8 mouse cellular contexts compared by ENCODE assay signal in the genomic region with DNA sequence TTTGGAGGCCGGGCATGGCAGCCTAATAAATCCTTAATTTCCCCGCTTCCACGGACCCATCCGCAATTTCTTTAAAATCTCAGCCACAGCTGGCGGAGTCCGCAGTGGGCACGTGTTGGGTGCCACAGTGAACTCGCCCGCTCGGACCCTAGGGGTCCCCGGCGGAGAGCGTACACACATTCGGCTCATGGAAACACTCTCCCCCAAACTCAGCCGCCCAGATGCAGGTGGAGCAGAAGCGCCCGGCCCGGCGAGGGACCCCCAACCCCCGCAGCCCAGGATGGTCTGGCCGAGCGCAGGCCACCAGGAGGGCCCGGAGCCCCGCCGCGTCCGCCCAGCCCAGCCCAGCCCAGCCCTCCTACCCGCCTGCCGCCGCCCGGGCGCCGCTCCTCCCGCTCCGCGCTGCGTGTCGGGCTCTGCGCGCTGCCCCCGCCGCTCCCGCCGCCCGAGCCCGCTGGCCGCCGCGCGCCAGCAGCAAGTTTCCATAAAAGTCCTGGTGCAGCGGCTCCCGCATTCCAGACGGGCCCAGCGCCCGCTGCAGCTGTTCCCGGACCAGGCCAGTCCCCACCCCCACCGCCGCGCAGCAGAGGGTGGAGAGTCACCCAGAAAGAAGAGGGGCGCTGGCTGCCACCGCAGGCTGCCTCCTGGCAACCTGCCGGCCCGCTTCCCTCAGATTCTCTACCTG. TPM values are rescaled to one million over a fixed set of nuclear protein-coding genes. Genes with fewer than 3 reads are reported as not detected.
DNase-seq lines count a peak whose midpoint lies in the region; ATAC-seq lines count a peak whose summit lies in the region.

No protein-coding gene starts in this region.

- peaks cover 42% of the 10 kb centered on the region for H3K4me1 ChIP-seq in forebrain, embryonic 10.5 days
- H3K4me1 ChIP-seq in heart, embryonic 15.5 days (replicated peaks): peaks cover 36% of the 10 kb centered on the region
- peaks cover 21% of the 10 kb centered on the region for H3K4me1 ChIP-seq in lung, embryonic 16.5 days (replicated peaks; ENCODE audit: control insufficient read depth, insufficient read depth, low read length)

- no peaks in the 10 kb centered on the region for H3K9me3 ChIP-seq in forebrain, embryonic 10.5 days
- no peaks in the 10 kb centered on the region for H3K9me3 ChIP-seq in heart, embryonic 15.5 days (replicated peaks)
- H3K9me3 ChIP-seq in lung, embryonic 16.5 days (ENCODE audit: control insufficient read depth, low read length): no peaks in the 10 kb centered on the region

- peak overlapping the region; percentile 90 for H3K9ac ChIP-seq in heart, embryonic 15.5 days
- peak overlapping the region; percentile 88 for H3K9ac ChIP-seq in lung, embryonic 16.5 days (ENCODE audit: low read length)

- peak overlapping the region; percentile 80 for H3K4me2 ChIP-seq in heart, embryonic 15.5 days
- H3K4me2 ChIP-seq in lung, embryonic 16.5 days (ENCODE audit: low read depth, low read length): peak overlapping the region; percentile 89

- peak; percentile 86 for ATAC-seq in heart, embryonic 15.5 days (replicated peaks; ENCODE audit: insufficient number of reproducible peaks, insufficient read depth, low FRiP score, low read depth)
- peak; percentile 91 for ATAC-seq in lung, embryonic 16.5 days (ENCODE audit: low read depth)
- ATAC-seq in erythroid progenitor cell, adult 5-6 weeks (replicated peaks; ENCODE audit: low FRiP score, poor library complexity, severe bottlenecking): no peak

- H3K36me3 ChIP-seq in forebrain, embryonic 10.5 days (replicated peaks): no peaks in the 10 kb centered on the region
- no peaks in the 10 kb centered on the region for H3K36me3 ChIP-seq in heart, embryonic 15.5 days
- H3K36me3 ChIP-seq in lung, embryonic 16.5 days (ENCODE audit: control insufficient read depth, insufficient read depth, low read length): no peaks in the 10 kb centered on the region

- whole genome bisulfite sequencing in forebrain, embryonic 10.5 days: 1% methylated on average over 63 of the region's 63 CpGs
- under 1% methylated on average over 43 of the region's 63 CpGs for WGBS in heart, embryonic 15.5 days
- 1% methylated on average over 62 of the region's 63 CpGs for WGBS in lung, embryonic 16.5 days

- peaks cover 75% of the 10 kb centered on the region for H3K27me3 ChIP-seq in forebrain, embryonic 10.5 days (ENCODE audit: poor library complexity, severe bottlenecking)
- H3K27me3 ChIP-seq in heart, embryonic 15.5 days: no peaks in the 10 kb centered on the region
- no peaks in the 10 kb centered on the region; the same call in 1 of the 2 replicates for H3K27me3 ChIP-seq in lung, embryonic 16.5 days (ENCODE audit: control insufficient read depth, insufficient read depth, low read depth, low read length)

- H3K27ac ChIP-seq in forebrain, embryonic 10.5 days: peak overlapping the region; percentile 86
- H3K27ac ChIP-seq in heart, embryonic 15.5 days: peak overlapping the region; percentile 99
- H3K27ac ChIP-seq in lung, embryonic 16.5 days (ENCODE audit: low read length): peak overlapping the region; percentile 96

- DNase-seq in thymus, postnatal 14 days: peak; percentile 11
- no peak for DNase-seq in thymus, postnatal 36 days
- DNase-seq in forebrain, embryonic 10.5 days (ENCODE audit: extremely low spot score, low spot score): peak; percentile 75
- DNase-seq in kidney, postnatal 10 days: peak; percentile 89
- DNase-seq in ovary, postnatal 14 days (ENCODE audit: low spot score): peak; percentile 59

- peak overlapping the region; percentile 73 for H3K4me3 ChIP-seq in forebrain, embryonic 10.5 days
- H3K4me3 ChIP-seq in heart, embryonic 15.5 days: peak overlapping the region; percentile 73
- H3K4me3 ChIP-seq in lung, embryonic 16.5 days (ENCODE audit: low read length): peak overlapping the region; percentile 70

RNA-seq across cellular contexts. Expression of gene Nexn, which starts 0.7 kb away (rescaled TPM):
- 2.8 and 3.8 TPM in 2 replicates for polyA plus RNA-seq in forebrain, embryonic 10.5 days (2016; fragmentation: Nextera tagmentation; extraction: Ambion mirVana)
- polyA plus RNA-seq in heart, embryonic 15.5 days (2015; fragmentation: Nextera tagmentation; extraction: Ambion mirVana): 196 and 326 TPM in 2 replicates
- 64.1 and 79.2 TPM in 2 replicates for polyA plus RNA-seq in lung, embryonic 16.5 days (2015; fragmentation: Nextera tagmentation; extraction: Ambion mirVana)
- not detected in 2 replicates for total RNA-seq in erythroid progenitor cell, adult 5-6 weeks (2015; ENCODE audit: low replicate concordance)
- total RNA-seq in erythroid progenitor cell, adult 5-6 weeks (2017; ENCODE audit: low replicate concordance): not detected in 2 replicates

RNA-seq across cellular contexts. Expression of gene Fubp1, which starts 55.3 kb away (rescaled TPM):
- polyA plus RNA-seq in forebrain, embryonic 10.5 days (2016; fragmentation: Nextera tagmentation; extraction: Ambion mirVana): 444 and 478 TPM in 2 replicates
- 106 and 115 TPM in 2 replicates for polyA plus RNA-seq in heart, embryonic 15.5 days (2015; fragmentation: Nextera tagmentation; extraction: Ambion mirVana)
- 231 and 251 TPM in 2 replicates for polyA plus RNA-seq in lung, embryonic 16.5 days (2015; fragmentation: Nextera tagmentation; extraction: Ambion mirVana)
- 152 and 157 TPM in 2 replicates for total RNA-seq in erythroid progenitor cell, adult 5-6 weeks (2015; ENCODE audit: low replicate concordance)
- 169 and 197 TPM in 2 replicates for total RNA-seq in erythroid progenitor cell, adult 5-6 weeks (2017; ENCODE audit: low replicate concordance)

RNA-seq across cellular contexts. Expression of gene Dnajb4, which starts 55.4 kb away (rescaled TPM):
- 16.2 and 18.8 TPM in 2 replicates for polyA plus RNA-seq in forebrain, embryonic 10.5 days (2016; fragmentation: Nextera tagmentation; extraction: Ambion mirVana)
- 44.4 and 50.3 TPM in 2 replicates for polyA plus RNA-seq in heart, embryonic 15.5 days (2015; fragmentation: Nextera tagmentation; extraction: Ambion mirVana)
- 44.0 and 44.8 TPM in 2 replicates for polyA plus RNA-seq in lung, embryonic 16.5 days (2015; fragmentation: Nextera tagmentation; extraction: Ambion mirVana)
- total RNA-seq in erythroid progenitor cell, adult 5-6 weeks (2015; ENCODE audit: low replicate concordance): 106 and 107 TPM in 2 replicates
- total RNA-seq in erythroid progenitor cell, adult 5-6 weeks (2017; ENCODE audit: low replicate concordance): 101 and 164 TPM in 2 replicates

Comparison
In these comparisons a context has a peak if more than half of its experiments do, and no peak if none do; other contexts are left out.
1. DNase-seq: peak in thymus, postnatal 14 days (single experiment), forebrain, embryonic 10.5 days (single experiment), kidney, postnatal 10 days (single experiment) and ovary, postnatal 14 days (single experiment); none in thymus, postnatal 36 days (0 of 2).
2. RNA of gene Nexn, which starts 0.7 kb away (polyA plus RNA-seq): 196 to 326 TPM in heart, embryonic 15.5 days and 64.1 to 79.2 TPM in lung, embryonic 16.5 days; 2.8 to 3.8 TPM in forebrain, embryonic 10.5 days; every median in the first group is over 10 times any median in the second.
3. Peak in every context shown above with its lines, with median percentiles within 50 percentile points of each other: H3K27ac ChIP-seq and H3K4me3 ChIP-seq.